In genomic region chr5:144162813-144163517, GRCm38 (mm10) we compare ENCODE assay signal across 10 mouse cellular contexts. TPM values are rescaled to one million over a fixed set of nuclear protein-coding genes. Genes with fewer than 3 reads are reported as not detected.
DNase-seq lines count a peak whose midpoint lies in the region; ATAC-seq and TF ChIP-seq lines count a peak whose summit lies in the region.
"Had no signal": no experiment of that assay in that cellular context is flagged by ENCODE, and none has a peak within 500 bp of the region (broad histone marks: within the 10 kb centered on the region; RNA-seq: fewer than 3 reads in every experiment).

No protein-coding gene starts in this region.

- H3K4me1 ChIP-seq in ES-E14 (ENCODE audit: control insufficient read depth in 2 of 2, insufficient read depth in 2 of 2, low read length in 2 of 2, poor library complexity in 1 of 2): peaks cover 0 to 13% of the 10 kb centered on the region in 2 experiments; a peak in 1 of 4 replicates
- no peaks in the 10 kb centered on the region for H3K4me1 ChIP-seq in lung, postnatal 0 days (ENCODE audit: insufficient read depth, low read depth, low read length)
- no peaks in the 10 kb centered on the region for H3K4me1 ChIP-seq in limb, embryonic 10.5 days

- no peak overlapping the region for H3K9ac ChIP-seq in ES-E14 (ENCODE audit: insufficient read depth, low read depth, low read length, poor library complexity, severe bottlenecking)
- H3K9ac ChIP-seq in lung, postnatal 0 days (replicated peaks; ENCODE audit: low read depth): no peak overlapping the region
- H3K9ac ChIP-seq: liver, embryonic 12.5 days had no signal

- in situ Hi-C loops in ES-E14 (cut with MboI; ENCODE audit: low sequenced_read_pairs in 2 of 2, unreplicated experiment in 2 of 2): no loop called here

- H3K9me3 ChIP-seq in ES-E14 (ENCODE audit: control insufficient read depth, insufficient read depth, low read depth, low read length): no peaks in the 10 kb centered on the region
- no peaks in the 10 kb centered on the region for H3K9me3 ChIP-seq in lung, postnatal 0 days (ENCODE audit: low read length)
- H3K9me3 ChIP-seq in limb, embryonic 10.5 days (replicated peaks): no peaks in the 10 kb centered on the region
- H3K9me3 ChIP-seq: liver, embryonic 12.5 days had no signal

- TF ChIP-seq CTCF in lung, postnatal 0 days (IDR thresholded peaks at IDR 0.05): no peak

- no peak overlapping the region for H3K4me2 ChIP-seq in lung, postnatal 0 days (replicated peaks; ENCODE audit: low read depth, low read length)
- H3K4me2 ChIP-seq: liver, embryonic 12.5 days had no signal

- WGBS in lung, postnatal 0 days: 64% methylated on average over 10 of the region's 10 CpGs
- 82% methylated on average over 10 of the region's 10 CpGs for WGBS in limb, embryonic 10.5 days

- ATAC-seq in cerebellum, adult (ENCODE audit: insufficient number of reproducible peaks, low FRiP score, low TSS enrichment): peak; percentile 58; the same call in 1 of the 2 replicates
- peak; percentile 71 for ATAC-seq in lung, postnatal 0 days
- ATAC-seq in megakaryocyte, adult 5-6 weeks (ENCODE audit: poor library complexity, severe bottlenecking): no peak
- ATAC-seq: hindbrain, postnatal 0 days had no signal

- peaks cover 28% of the 10 kb centered on the region; the same call in 1 of the 2 replicates for H3K36me3 ChIP-seq in ES-E14 (ENCODE audit: control insufficient read depth, insufficient read depth, low read length, poor library complexity, severe bottlenecking)
- H3K36me3 ChIP-seq in lung, postnatal 0 days (ENCODE audit: insufficient read depth, low read length): 0 out of 2 replicates have a peak, but pooled peaks cover 6% of the 10 kb centered on the region
- H3K36me3 ChIP-seq in limb, embryonic 10.5 days: peaks cover 66% of the 10 kb centered on the region

- DNase-seq in cerebellum, postnatal 4 days (ENCODE audit: low spot score in 2 of 2): no peak
- DNase-seq in ES-E14 (ENCODE audit: low read depth, low spot score): no peak
- peak; percentile 85 for DNase-seq in fat pad, adult 2 months (ENCODE audit: extremely low read depth, low read depth, low spot score)
- DNase-seq in lung, postnatal 0 days (ENCODE audit: low spot score): peak; percentile 86
- no peak for DNase-seq in yolk sac, embryonic 10.5 days (ENCODE audit: low spot score)
- no peak for DNase-seq in limb, embryonic 10.5 days (ENCODE audit: low spot score)

- no peak overlapping the region for H3K4me3 ChIP-seq in ES-E14 (ENCODE audit: insufficient read depth in 1 of 2, low read depth in 1 of 2, low read length in 2 of 2, poor library complexity in 1 of 2, severe bottlenecking in 1 of 2)
- H3K4me3 ChIP-seq in lung, postnatal 0 days (ENCODE audit: low read depth, low read length): no peak overlapping the region
- no peak overlapping the region for H3K4me3 ChIP-seq in limb, embryonic 10.5 days
- H3K4me3 ChIP-seq: liver, embryonic 12.5 days had no signal

- no peaks in the 10 kb centered on the region for H3K27me3 ChIP-seq in lung, postnatal 0 days (replicated peaks; ENCODE audit: insufficient read depth, low read length)
- no peaks in the 10 kb centered on the region for H3K27me3 ChIP-seq in limb, embryonic 10.5 days (ENCODE audit: low read depth, poor library complexity, severe bottlenecking)
- H3K27me3 ChIP-seq: liver, embryonic 12.5 days had no signal

- no peak for TF ChIP-seq EP300 in lung, postnatal 0 days (IDR thresholded peaks at IDR 0.05)

- H3K27ac ChIP-seq in ES-E14 (ENCODE audit: insufficient read depth, low read depth, low read length, poor library complexity, severe bottlenecking): 0 out of 2 replicates have a peak overlapping the region, but pooled peaks have one; percentile 38
- H3K27ac ChIP-seq in lung, postnatal 0 days (ENCODE audit: low read length): no peak overlapping the region; the same call in 1 of the 2 replicates
- H3K27ac ChIP-seq in limb, embryonic 10.5 days: no peak overlapping the region
- H3K27ac ChIP-seq: hindbrain, postnatal 0 days; liver, embryonic 12.5 days had no signal

TF ChIP-seq in ES-E14, 5 proteins besides CTCF, POLR2A, EP300 and RAD21:
- no peak for TF ChIP-seq ZC3H11A (IDR thresholded peaks at IDR 0.05; ENCODE audit: borderline replicate concordance, low read depth, low read length)
- no peak for TF ChIP-seq ZNF384 (IDR thresholded peaks at IDR 0.05; ENCODE audit: low read depth, low read length)
- no peak for TF ChIP-seq MAFK (IDR thresholded peaks at IDR 0.05; ENCODE audit: insufficient read depth, low read depth, low read length)
- TF ChIP-seq CHD2 (IDR thresholded peaks at IDR 0.05; ENCODE audit: low read depth, low read length): no peak
- no peak for TF ChIP-seq HCFC1 (IDR thresholded peaks at IDR 0.05; ENCODE audit: borderline replicate concordance, insufficient read depth, low read length)

RNA-seq across cellular contexts. Expression of gene Bhlha15, which starts 27.1 kb away (rescaled TPM):
- total RNA-seq in ES-E14 (2012; rRNA removed): 1.1 TPM in 2 replicates
- polyA plus RNA-seq in lung, postnatal 0 days (2015; fragmentation: Nextera tagmentation; extraction: Ambion mirVana): 0.20 TPM in 1 of 2 replicates, not detected in the other
- 0.11 and 0.18 TPM in 2 replicates for polyA plus RNA-seq in limb, embryonic 10.5 days (2016; fragmentation: Nextera tagmentation; extraction: Ambion mirVana)
- 0.07 and 0.16 TPM in 2 replicates for total RNA-seq in megakaryocyte, adult 5-6 weeks (2015)
- total RNA-seq in megakaryocyte, adult 5-6 weeks (2017): 0.07 TPM in 1 of 2 replicates, not detected in the other

Comparison
In these comparisons a context has a peak if more than half of its experiments do, and no peak if none do; other contexts are left out.
1. DNase-seq: peak in fat pad, adult 2 months (single experiment) and lung, postnatal 0 days (single experiment); none in cerebellum, postnatal 4 days (0 of 2), ES-E14 (single experiment), yolk sac, embryonic 10.5 days (single experiment) and limb, embryonic 10.5 days (single experiment).